Mouse (Mus musculus): ENCODE measurements at regions not wholly inside any gene's neighbourhood (a gene's known extent, or its start where the extent isn't known, plus 50 kb on each side); places are given as distances from the start of the nearest gene placed in this dataset.

DNA sequence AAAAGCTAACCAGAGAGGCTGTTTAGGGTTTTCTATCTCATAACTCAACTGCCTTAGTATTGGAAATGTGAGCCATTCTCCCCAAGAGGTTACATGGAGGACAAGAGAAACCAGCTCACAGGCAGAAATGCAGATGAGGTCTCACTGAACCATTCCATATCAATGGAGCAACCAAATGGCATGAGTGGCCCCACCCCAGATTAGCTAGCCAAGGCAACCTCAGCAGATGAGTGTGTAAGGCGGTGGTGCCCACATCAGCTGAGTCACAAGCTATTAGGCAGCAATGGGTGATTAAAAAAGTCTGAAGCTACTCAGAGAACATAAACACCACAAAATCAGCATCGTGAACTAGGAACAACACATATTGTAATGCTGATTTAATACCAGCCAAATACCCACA, 133.2 kb downstream of the Lpin1 start:
- no peaks in the 10 kb centered on the region for H3K36me3 ChIP-seq (ENCODE audit: control insufficient read depth, insufficient read depth, low read length)
- H3K27ac ChIP-seq (ENCODE audit: insufficient read depth, low read depth, low read length), result no peak overlapping the region
- H3K27me3 ChIP-seq (ENCODE audit: control insufficient read depth, insufficient read depth, low read length), result no peaks in the 10 kb centered on the region
- no peak overlapping the region for H3K4me3 ChIP-seq (ENCODE audit: low read depth, low read length)
- H3K4me1 ChIP-seq (ENCODE audit: control insufficient read depth, insufficient read depth, insufficient read length, low read length), result no peaks in the 10 kb centered on the region
- no peak for TF ChIP-seq CTCF (IDR thresholded peaks at IDR 0.05; ENCODE audit: extremely low read depth, insufficient read length, insufficient replicate concordance, low read depth, low read length)
- TF ChIP-seq POLR2A (IDR thresholded peaks at IDR 0.05; ENCODE audit: low read depth, low read length), result no peak
- 86% methylated on average over 2 of the region's 2 CpGs for WGBS

DNA sequence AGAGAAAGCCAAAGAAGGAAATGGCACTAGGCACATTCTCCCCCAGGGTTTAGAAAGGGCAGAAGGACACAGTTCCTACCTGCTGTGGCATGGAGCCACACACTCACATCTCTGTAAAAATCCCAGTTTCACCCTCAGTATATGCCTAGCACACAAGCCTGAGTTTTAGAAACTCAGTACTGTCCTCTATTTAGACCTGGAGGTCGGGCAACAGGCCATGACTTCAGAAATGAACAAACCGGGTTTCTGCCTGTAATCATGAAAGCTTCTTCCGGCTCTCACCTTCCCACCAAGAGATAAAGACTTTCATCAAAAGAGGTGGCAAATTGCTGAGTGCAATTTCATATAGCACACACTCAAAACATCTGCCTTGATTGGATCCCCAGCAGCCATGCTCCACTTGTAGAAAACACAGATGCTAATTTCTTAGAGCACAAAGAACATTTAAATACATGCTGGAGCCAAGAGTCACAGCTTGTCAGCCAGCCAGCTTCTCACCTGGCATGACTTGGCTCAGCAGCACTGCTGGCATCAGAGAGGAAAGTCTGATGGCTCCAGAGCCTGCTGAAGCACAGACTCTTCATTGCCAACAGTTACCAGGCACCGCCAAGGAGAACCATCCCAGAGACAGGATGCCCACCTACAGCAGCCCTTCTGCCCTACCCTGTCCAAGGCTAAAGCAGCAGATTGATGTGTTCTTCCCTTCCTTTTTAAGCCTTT, 136.2 kb downstream of the Lpin1 start:
- H3K36me3 ChIP-seq (ENCODE audit: control insufficient read depth, insufficient read depth, low read length), result no peaks in the 10 kb centered on the region
- H3K4me1 ChIP-seq (ENCODE audit: control insufficient read depth, insufficient read depth, insufficient read length, low read length), result no peaks in the 10 kb centered on the region
- 68% methylated on average over 4 of the region's 4 CpGs for WGBS
- no peaks in the 10 kb centered on the region for H3K27me3 ChIP-seq (ENCODE audit: control insufficient read depth, insufficient read depth, low read length)
- TF ChIP-seq POLR2A (IDR thresholded peaks at IDR 0.05; ENCODE audit: low read depth, low read length) (no peak), CTCF (IDR thresholded peaks at IDR 0.05; ENCODE audit: extremely low read depth, insufficient read length, insufficient replicate concordance, low read depth, low read length) (no peak)
- H3K4me3 ChIP-seq (ENCODE audit: low read depth, low read length), result no peak overlapping the region
- H3K27ac ChIP-seq (ENCODE audit: insufficient read depth, low read depth, low read length), result no peak overlapping the region

GRCm38 (mm10) chr12:16457419-16457818, 153.3 kb downstream of the Lpin1 start:
- no peak for TF ChIP-seq CTCF (IDR thresholded peaks at IDR 0.05; ENCODE audit: extremely low read depth, insufficient read length, insufficient replicate concordance, low read depth, low read length)
- TF ChIP-seq POLR2A (IDR thresholded peaks at IDR 0.05; ENCODE audit: low read depth, low read length), result no peak
- H3K27ac ChIP-seq (ENCODE audit: insufficient read depth, low read depth, low read length), result no peak overlapping the region
- WGBS, result 76% methylated on average over 6 of the region's 6 CpGs
- no peaks in the 10 kb centered on the region for H3K4me1 ChIP-seq (ENCODE audit: control insufficient read depth, insufficient read depth, insufficient read length, low read length)
- no peak overlapping the region for H3K4me3 ChIP-seq (ENCODE audit: low read depth, low read length)
- no peaks in the 10 kb centered on the region for H3K36me3 ChIP-seq (ENCODE audit: control insufficient read depth, insufficient read depth, low read length)
- H3K27me3 ChIP-seq (ENCODE audit: control insufficient read depth, insufficient read depth, low read length), result no peaks in the 10 kb centered on the region

- Histone ChIP-seq H3K4me1 (ENCODE audit: control insufficient read depth, insufficient read depth, insufficient read length, low read length) (no peaks in the 10 kb centered on the region), H3K4me3 (ENCODE audit: low read depth, low read length) (no peak overlapping the region), H3K27me3 (ENCODE audit: control insufficient read depth, insufficient read depth, low read length) (no peaks in the 10 kb centered on the region), H3K27ac (ENCODE audit: insufficient read depth, low read depth, low read length) (no peak overlapping the region), H3K36me3 (ENCODE audit: control insufficient read depth, insufficient read depth, low read length) (no peaks in the 10 kb centered on the region)
- TF ChIP-seq CTCF (IDR thresholded peaks at IDR 0.05; ENCODE audit: extremely low read depth, insufficient read length, insufficient replicate concordance, low read depth, low read length) (no peak), POLR2A (IDR thresholded peaks at IDR 0.05; ENCODE audit: low read depth, low read length) (no peak)
- WGBS, result 54% methylated on average over 3 of the region's 3 CpGs
Observed at GRCm38 (mm10) chr12:16450771-16451435, 159.9 kb downstream of the Lpin1 start.

DNA sequence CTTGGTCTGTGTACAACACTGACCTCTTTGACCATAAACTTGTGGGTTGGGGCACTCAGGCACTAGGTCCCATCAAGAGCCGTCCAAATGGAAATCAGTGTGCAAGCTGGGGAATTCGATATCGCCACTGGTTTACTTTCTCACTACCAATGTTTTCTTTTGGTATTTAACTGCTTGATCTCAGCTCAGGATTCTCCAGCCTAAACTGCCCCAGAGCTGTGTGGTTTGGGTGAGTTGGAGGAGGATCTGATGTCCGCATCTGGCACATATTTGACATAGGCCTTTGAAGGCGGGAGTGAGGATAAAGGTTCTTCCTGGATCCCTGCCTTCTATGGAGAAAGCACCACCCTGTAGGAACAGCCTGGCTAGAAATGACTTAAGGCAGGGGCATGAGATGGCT, 172.0 kb downstream of the Lpin1 start:
- H3K27ac ChIP-seq (ENCODE audit: insufficient read depth, low read depth, low read length), result no peak overlapping the region
- no peaks in the 10 kb centered on the region for H3K27me3 ChIP-seq (ENCODE audit: control insufficient read depth, insufficient read depth, low read length)
- H3K36me3 ChIP-seq (ENCODE audit: control insufficient read depth, insufficient read depth, low read length), result no peaks in the 10 kb centered on the region
- WGBS, result 88% methylated on average over 5 of the region's 5 CpGs
- no peak overlapping the region for H3K4me3 ChIP-seq (ENCODE audit: low read depth, low read length)
- no peak for TF ChIP-seq CTCF (IDR thresholded peaks at IDR 0.05; ENCODE audit: extremely low read depth, insufficient read length, insufficient replicate concordance, low read depth, low read length)
- no peak for TF ChIP-seq POLR2A (IDR thresholded peaks at IDR 0.05; ENCODE audit: low read depth, low read length)
- H3K4me1 ChIP-seq (ENCODE audit: control insufficient read depth, insufficient read depth, insufficient read length, low read length), result no peaks in the 10 kb centered on the region

DNA sequence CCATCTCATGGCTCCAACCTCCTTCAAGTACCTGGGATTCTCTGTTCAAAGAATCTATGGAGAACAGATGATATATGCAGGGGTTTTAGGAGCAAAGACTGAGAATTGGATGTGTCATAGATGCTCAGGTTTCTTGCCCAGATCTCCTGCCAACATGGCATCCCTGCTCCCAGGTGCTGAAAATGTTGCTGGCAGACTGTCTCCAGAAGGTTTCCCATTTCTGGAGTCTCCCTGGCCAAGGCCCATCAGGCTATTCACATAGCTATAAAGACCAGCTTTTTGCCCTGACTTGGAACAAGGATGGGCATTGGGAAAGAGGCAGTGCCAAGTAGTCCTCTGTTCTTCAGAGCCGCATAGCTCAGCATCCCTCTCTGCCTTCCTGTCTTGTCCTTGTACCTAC, 173.8 kb downstream of the Lpin1 start:
- Histone ChIP-seq H3K36me3 (ENCODE audit: control insufficient read depth, insufficient read depth, low read length) (no peaks in the 10 kb centered on the region), H3K27me3 (ENCODE audit: control insufficient read depth, insufficient read depth, low read length) (no peaks in the 10 kb centered on the region), H3K27ac (ENCODE audit: insufficient read depth, low read depth, low read length) (no peak overlapping the region), H3K4me3 (ENCODE audit: low read depth, low read length) (no peak overlapping the region), H3K4me1 (ENCODE audit: control insufficient read depth, insufficient read depth, insufficient read length, low read length) (no peaks in the 10 kb centered on the region)
- no peak for TF ChIP-seq CTCF (IDR thresholded peaks at IDR 0.05; ENCODE audit: extremely low read depth, insufficient read length, insufficient replicate concordance, low read depth, low read length)
- TF ChIP-seq POLR2A (IDR thresholded peaks at IDR 0.05; ENCODE audit: low read depth, low read length), result no peak
- WGBS, result 97% methylated on average over 1 of the region's 1 CpGs

- Histone ChIP-seq H3K36me3 (ENCODE audit: control insufficient read depth, insufficient read depth, low read length) (no peaks in the 10 kb centered on the region), H3K27ac (ENCODE audit: insufficient read depth, low read depth, low read length) (no peak overlapping the region), H3K4me1 (ENCODE audit: control insufficient read depth, insufficient read depth, insufficient read length, low read length) (no peaks in the 10 kb centered on the region), H3K4me3 (ENCODE audit: low read depth, low read length) (no peak overlapping the region), H3K27me3 (ENCODE audit: control insufficient read depth, insufficient read depth, low read length) (no peaks in the 10 kb centered on the region)
- WGBS, result 74% methylated on average over 1 of the region's 1 CpGs
- TF ChIP-seq CTCF (IDR thresholded peaks at IDR 0.05; ENCODE audit: extremely low read depth, insufficient read length, insufficient replicate concordance, low read depth, low read length) (no peak), POLR2A (IDR thresholded peaks at IDR 0.05; ENCODE audit: low read depth, low read length) (no peak)
Observed at GRCm38 (mm10) chr12:16436255-16436654, 174.5 kb downstream of the Lpin1 start.

Data from small intestine, adult 2 months (tissue).